In the genomic region with DNA sequence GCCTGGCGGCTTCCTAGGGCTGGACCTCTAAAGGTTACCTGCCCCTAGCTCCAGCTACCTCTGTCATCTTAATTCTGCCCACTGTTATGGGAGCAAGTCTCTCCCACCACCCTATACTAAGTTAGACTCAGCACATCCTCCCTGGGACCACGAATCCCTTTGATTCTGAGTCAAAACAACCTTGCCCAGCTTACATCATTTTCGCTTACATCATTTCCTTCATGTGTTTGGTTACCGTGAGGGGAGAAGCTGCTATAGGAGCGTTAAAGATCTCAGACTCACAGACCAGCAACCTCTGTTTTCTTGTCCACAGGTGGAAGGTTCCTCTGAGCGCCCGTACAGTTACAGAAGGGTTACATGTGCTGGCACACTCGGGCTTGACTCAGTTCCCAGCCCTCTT, we compare ENCODE assay signal across 13 mouse cellular contexts.
DNase-seq lines count a peak whose midpoint lies in the region; ATAC-seq lines count a peak whose summit lies in the region.
"Had no signal": no experiment of that assay in that cellular context is flagged by ENCODE, and none has a peak within 500 bp of the region (broad histone marks: within the 10 kb centered on the region; RNA-seq: fewer than 3 reads in every experiment).

No protein-coding gene starts in this region.

- no peak overlapping the region for H3K4me3 ChIP-seq in midbrain, embryonic 10.5 days
- no peak overlapping the region for H3K4me3 ChIP-seq in midbrain, embryonic 15.5 days
- H3K4me3 ChIP-seq in hindbrain, embryonic 12.5 days = no peak overlapping the region
- H3K4me3 ChIP-seq: forebrain, embryonic 10.5 days had no signal

- peaks cover 42% of the 10 kb centered on the region for H3K4me1 ChIP-seq in midbrain, embryonic 10.5 days
- peaks cover 57% of the 10 kb centered on the region for H3K4me1 ChIP-seq in midbrain, embryonic 15.5 days
- H3K4me1 ChIP-seq in hindbrain, embryonic 12.5 days = peaks cover 54% of the 10 kb centered on the region

- no peak overlapping the region for H3K9ac ChIP-seq in midbrain, embryonic 15.5 days
- no peak overlapping the region for H3K9ac ChIP-seq in hindbrain, embryonic 12.5 days
- H3K9ac ChIP-seq: lung, embryonic 14.5 days had no signal

- no peak overlapping the region for H3K4me2 ChIP-seq in midbrain, embryonic 15.5 days
- H3K4me2 ChIP-seq in hindbrain, embryonic 12.5 days (replicated peaks) = no peak overlapping the region
- H3K4me2 ChIP-seq: liver, embryonic 11.5 days; lung, embryonic 14.5 days had no signal

- no peaks in the 10 kb centered on the region for H3K9me3 ChIP-seq in midbrain, embryonic 10.5 days (replicated peaks)
- H3K9me3 ChIP-seq in midbrain, embryonic 15.5 days = no peaks in the 10 kb centered on the region
- H3K9me3 ChIP-seq in hindbrain, embryonic 12.5 days (replicated peaks) = no peaks in the 10 kb centered on the region
- H3K9me3 ChIP-seq: forebrain, embryonic 10.5 days had no signal

- WGBS in midbrain, embryonic 10.5 days = 95% methylated on average over 8 of the region's 8 CpGs
- WGBS in midbrain, embryonic 15.5 days = 88% methylated on average over 8 of the region's 8 CpGs
- 93% methylated on average over 8 of the region's 8 CpGs for WGBS in hindbrain, embryonic 12.5 days

- no peak for DNase-seq in midbrain, embryonic 10.5 days (ENCODE audit: low spot score)
- peak; percentile 74 for DNase-seq in CD4-positive, CD25-positive, alpha-beta regulatory T cell, adult 2 months (ENCODE audit: low read depth, low spot score)
- no peak for DNase-seq in layer of hippocampus, postnatal 25 days (ENCODE audit: extremely low spot score in 1 of 2, low spot score in 1 of 2)
- DNase-seq in adrenal gland, postnatal 25 days = no peak
- DNase-seq: kidney, adult 8-10 months; kidney, postnatal 36 days; lung, embryonic 14.5 days; right cerebral cortex, postnatal 25 days had no signal

- H3K27me3 ChIP-seq in midbrain, embryonic 10.5 days (ENCODE audit: low read depth, poor library complexity, severe bottlenecking) = no peaks in the 10 kb centered on the region
- no peaks in the 10 kb centered on the region for H3K27me3 ChIP-seq in midbrain, embryonic 15.5 days (replicated peaks)
- H3K27me3 ChIP-seq in hindbrain, embryonic 12.5 days = no peaks in the 10 kb centered on the region

- ATAC-seq in midbrain, embryonic 15.5 days (replicated peaks) = no peak
- no peak for ATAC-seq in hindbrain, embryonic 12.5 days (ENCODE audit: low FRiP score)
- ATAC-seq in neutrophil, adult 5-6 weeks (ENCODE audit: extremely low read depth, insufficient number of reproducible peaks, low FRiP score, poor library complexity, severe bottlenecking) = peak; percentile 14; the same call in 1 of the 2 replicates

- peak overlapping the region; percentile 63; the same call in 1 of the 2 replicates for H3K27ac ChIP-seq in midbrain, embryonic 10.5 days (replicated peaks)
- H3K27ac ChIP-seq in midbrain, embryonic 15.5 days = no peak overlapping the region
- peak overlapping the region; percentile 84 for H3K27ac ChIP-seq in hindbrain, embryonic 12.5 days

- H3K36me3 ChIP-seq in midbrain, embryonic 10.5 days = peaks cover 25% of the 10 kb centered on the region
- no peaks in the 10 kb centered on the region for H3K36me3 ChIP-seq in midbrain, embryonic 15.5 days (replicated peaks)
- no peaks in the 10 kb centered on the region for H3K36me3 ChIP-seq in hindbrain, embryonic 12.5 days
